Mouse (Mus musculus): Measurements from ENCODE around the gene Vav2. TPM values are rescaled to one million over a fixed set of nuclear protein-coding genes. Genes with fewer than 3 reads are reported as not detected.
A peak's percentile ranks its signal among the peaks of the same experiment; 100 is the strongest.

Vav2 gene
- total and polyA plus RNA-seq, 3 experiments, result 11.3 to 12.5 (median 11.9) TPM

GRCm38 (mm10) chr2:27438281-27438680 is 11.4 kb upstream of the Vav2 start:
- WGBS, result 20% methylated on average over 11 of the region's 11 CpGs
- H3K4me1 ChIP-seq (ENCODE audit: control insufficient read depth, insufficient read depth, low read length), result no peaks in the 10 kb centered on the region
- intact Hi-C loops (cut with DNase I), result no loop called here
- no peak overlapping the region for H3K9ac ChIP-seq (ENCODE audit: low read depth, low read length)
- DNase-seq, result no peak
- H3K27ac ChIP-seq, result no peak overlapping the region
- H3K4me3 ChIP-seq, result no peak overlapping the region
- no peak for TF ChIP-seq CTCF (IDR thresholded peaks at IDR 0.05)
- TF ChIP-seq EP300 (IDR thresholded peaks at IDR 0.05; ENCODE audit: insufficient read depth, low read depth, low read length), result no peak
- no peaks in the 10 kb centered on the region for H3K36me3 ChIP-seq (ENCODE audit: control insufficient read depth, insufficient read depth, low read length)
- no peaks in the 10 kb centered on the region for H3K27me3 ChIP-seq (ENCODE audit: control insufficient read depth, insufficient read depth, low read length)
- H3K79me2 ChIP-seq (replicated peaks; ENCODE audit: control insufficient read depth, insufficient read depth, low read length), result no peaks in the 10 kb centered on the region

GRCm38 (mm10) chr2:27437876-27438275 is 11.0 kb upstream of the Vav2 start:
- WGBS, result 25% methylated on average over 1 of the region's 1 CpGs
- H3K27ac ChIP-seq, result no peak overlapping the region
- no peak overlapping the region for H3K4me3 ChIP-seq
- H3K9ac ChIP-seq (ENCODE audit: low read depth, low read length), result no peak overlapping the region
- intact Hi-C loops (cut with DNase I), result no loop called here
- no peaks in the 10 kb centered on the region for H3K4me1 ChIP-seq (ENCODE audit: control insufficient read depth, insufficient read depth, low read length)
- no peak for TF ChIP-seq EP300 (IDR thresholded peaks at IDR 0.05; ENCODE audit: insufficient read depth, low read depth, low read length)
- TF ChIP-seq CTCF (IDR thresholded peaks at IDR 0.05), result no peak
- TF ChIP-seq POLR2A (IDR thresholded peaks at IDR 0.05; ENCODE audit: insufficient read depth, low read depth, low read length), result no peak
- no peaks in the 10 kb centered on the region for H3K36me3 ChIP-seq (ENCODE audit: control insufficient read depth, insufficient read depth, low read length)
- no peaks in the 10 kb centered on the region for H3K79me2 ChIP-seq (replicated peaks; ENCODE audit: control insufficient read depth, insufficient read depth, low read length)
- DNase-seq, result no peak
- no peaks in the 10 kb centered on the region for H3K27me3 ChIP-seq (ENCODE audit: control insufficient read depth, insufficient read depth, low read length)

GRCm38 (mm10) chr2:27432599-27432998 is 5.8 kb upstream of the Vav2 start:
- Histone ChIP-seq H3K4me1 (ENCODE audit: control insufficient read depth, insufficient read depth, low read length) (no peaks in the 10 kb centered on the region), H3K27me3 (ENCODE audit: control insufficient read depth, insufficient read depth, low read length) (no peaks in the 10 kb centered on the region), H3K27ac (no peak overlapping the region), H3K9ac (ENCODE audit: low read depth, low read length) (no peak overlapping the region), H3K36me3 (ENCODE audit: control insufficient read depth, insufficient read depth, low read length) (no peaks in the 10 kb centered on the region), H3K4me3 (no peak overlapping the region), H3K79me2 (replicated peaks; ENCODE audit: control insufficient read depth, insufficient read depth, low read length) (no peaks in the 10 kb centered on the region)
- TF ChIP-seq EP300 (IDR thresholded peaks at IDR 0.05; ENCODE audit: insufficient read depth, low read depth, low read length), result no peak
- TF ChIP-seq CTCF (IDR thresholded peaks at IDR 0.05), result no peak
- no peak for TF ChIP-seq POLR2A (IDR thresholded peaks at IDR 0.05; ENCODE audit: insufficient read depth, low read depth, low read length)
- no peak for DNase-seq
- WGBS, result 67% methylated on average over 2 of the region's 2 CpGs
- intact Hi-C loops (cut with DNase I), result no loop called here

- H3K79me2 ChIP-seq (replicated peaks; ENCODE audit: control insufficient read depth, insufficient read depth, low read length), result no peaks in the 10 kb centered on the region
- no peak for TF ChIP-seq CTCF (IDR thresholded peaks at IDR 0.05)
- TF ChIP-seq POLR2A (IDR thresholded peaks at IDR 0.05; ENCODE audit: insufficient read depth, low read depth, low read length), result no peak
- no peak for TF ChIP-seq EP300 (IDR thresholded peaks at IDR 0.05; ENCODE audit: insufficient read depth, low read depth, low read length)
- no peak overlapping the region for H3K9ac ChIP-seq (ENCODE audit: low read depth, low read length)
- no peak for DNase-seq
- no peaks in the 10 kb centered on the region for H3K36me3 ChIP-seq (ENCODE audit: control insufficient read depth, insufficient read depth, low read length)
- no peaks in the 10 kb centered on the region for H3K27me3 ChIP-seq (ENCODE audit: control insufficient read depth, insufficient read depth, low read length)
- H3K27ac ChIP-seq, result no peak overlapping the region
- WGBS, result 85% methylated on average over 7 of the region's 7 CpGs
- intact Hi-C loops (cut with DNase I), result no loop called here
- 0 out of 2 replicates have a peak, but pooled peaks cover 2% of the 10 kb centered on the region for H3K4me1 ChIP-seq (ENCODE audit: control insufficient read depth, insufficient read depth, low read length)
- no peak overlapping the region for H3K4me3 ChIP-seq
These were observed 3.8 kb upstream of the Vav2 start for GRCm38 (mm10) chr2:27430621-27431020.

GRCm38 (mm10) chr2:27428071-27428470 is 1.2 kb upstream of the Vav2 start:
- H3K9ac ChIP-seq (ENCODE audit: low read depth, low read length), result no peak overlapping the region
- H3K27ac ChIP-seq, result no peak overlapping the region
- TF ChIP-seq CTCF (IDR thresholded peaks at IDR 0.05) (peak; percentile 99; the same call in 1 of the 2 replicates), POLR2A (IDR thresholded peaks at IDR 0.05; ENCODE audit: insufficient read depth, low read depth, low read length) (no peak), EP300 (IDR thresholded peaks at IDR 0.05; ENCODE audit: insufficient read depth, low read depth, low read length) (peak; percentile 96)
- WGBS, result 2% methylated on average over 4 of the region's 4 CpGs
- H3K4me1 ChIP-seq (ENCODE audit: control insufficient read depth, insufficient read depth, low read length), result peaks cover 3% of the 10 kb centered on the region; the same call in 1 of the 2 replicates
- H3K4me3 ChIP-seq, result no peak overlapping the region
- intact Hi-C loops (cut with DNase I), result loop anchor here (1.0 to 2.0 kb wide), 2 partner anchors 139 to 147 kb away; no protein-coding TSS in a partner anchor
- H3K79me2 ChIP-seq (replicated peaks; ENCODE audit: control insufficient read depth, insufficient read depth, low read length), result no peaks in the 10 kb centered on the region
- peak; percentile 81 to 89 for DNase-seq
- H3K27me3 ChIP-seq (ENCODE audit: control insufficient read depth, insufficient read depth, low read length), result no peaks in the 10 kb centered on the region
- H3K36me3 ChIP-seq (ENCODE audit: control insufficient read depth, insufficient read depth, low read length), result no peaks in the 10 kb centered on the region

GRCm38 (mm10) chr2:27426406-27426854 is 403 bp downstream of the Vav2 start:
- H3K9ac ChIP-seq (ENCODE audit: low read depth, low read length), result peak overlapping the region; percentile 88
- peak overlapping the region; percentile 73 for H3K4me3 ChIP-seq
- DNase-seq, result peak in 1 of 2 experiments; percentile 84
- peaks cover 4% of the 10 kb centered on the region; the same call in 1 of the 2 replicates for H3K4me1 ChIP-seq (ENCODE audit: control insufficient read depth, insufficient read depth, low read length)
- WGBS, result under 1% methylated on average over 60 of the region's 64 CpGs
- peak overlapping the region; percentile 81 for H3K27ac ChIP-seq
- H3K79me2 ChIP-seq (replicated peaks; ENCODE audit: control insufficient read depth, insufficient read depth, low read length), result no peaks in the 10 kb centered on the region
- no peak for TF ChIP-seq CTCF (IDR thresholded peaks at IDR 0.05)
- no peak for TF ChIP-seq EP300 (IDR thresholded peaks at IDR 0.05; ENCODE audit: insufficient read depth, low read depth, low read length)
- no peak; the same call in 1 of the 2 replicates for TF ChIP-seq POLR2A (IDR thresholded peaks at IDR 0.05; ENCODE audit: insufficient read depth, low read depth, low read length)
- intact Hi-C loops (cut with DNase I), result no loop called here
- H3K27me3 ChIP-seq (ENCODE audit: control insufficient read depth, insufficient read depth, low read length), result no peaks in the 10 kb centered on the region
- H3K36me3 ChIP-seq (ENCODE audit: control insufficient read depth, insufficient read depth, low read length), result no peaks in the 10 kb centered on the region
